Mouse (Mus musculus): ENCODE measurements around the gene Esam. TPM values are rescaled to one million over a fixed set of nuclear protein-coding genes. Genes with fewer than 3 reads are reported as not detected.

The Esam gene
- polyA plus RNA-seq, 1 experiment, result 34.7 TPM

- DNase-seq (ENCODE audit: low read depth), result no peak
Observed at GRCm38 (mm10) chr9:37512097-37512496, 15.8 kb upstream of the Esam start.

GRCm38 (mm10) chr9:37514456-37514855, 13.4 kb upstream of the Esam start:
- no peak for DNase-seq (ENCODE audit: low read depth)
- TF ChIP-seq POLR2A (IDR thresholded peaks at IDR 0.05; ENCODE audit: borderline replicate concordance, extremely low read depth, insufficient read depth, insufficient read length, poor library complexity, severe bottlenecking) (no peak), CTCF (IDR thresholded peaks at IDR 0.05; ENCODE audit: borderline replicate concordance, extremely low read depth, insufficient read depth, insufficient read length) (no peak)

More at GRCm38 (mm10) chr9:37512097-37512496, 15.8 kb upstream of the Esam start:
- TF ChIP-seq CTCF (IDR thresholded peaks at IDR 0.05; ENCODE audit: borderline replicate concordance, extremely low read depth, insufficient read depth, insufficient read length), result peak; percentile 20; the same call in 1 of the 2 replicates
- TF ChIP-seq POLR2A (IDR thresholded peaks at IDR 0.05; ENCODE audit: borderline replicate concordance, extremely low read depth, insufficient read depth, insufficient read length, poor library complexity, severe bottlenecking), result no peak

- TF ChIP-seq POLR2A (IDR thresholded peaks at IDR 0.05; ENCODE audit: borderline replicate concordance, extremely low read depth, insufficient read depth, insufficient read length, poor library complexity, severe bottlenecking) (no peak), CTCF (IDR thresholded peaks at IDR 0.05; ENCODE audit: borderline replicate concordance, extremely low read depth, insufficient read depth, insufficient read length) (no peak)
- no peak for DNase-seq (ENCODE audit: low read depth)
Observed at GRCm38 (mm10) chr9:37517467-37517866, 10.4 kb upstream of the Esam start.

GRCm38 (mm10) chr9:37518991-37519390, 8.9 kb upstream of the Esam start:
- TF ChIP-seq POLR2A (IDR thresholded peaks at IDR 0.05; ENCODE audit: borderline replicate concordance, extremely low read depth, insufficient read depth, insufficient read length, poor library complexity, severe bottlenecking), result no peak
- no peak for TF ChIP-seq CTCF (IDR thresholded peaks at IDR 0.05; ENCODE audit: borderline replicate concordance, extremely low read depth, insufficient read depth, insufficient read length)
- DNase-seq (ENCODE audit: low read depth), result peak; percentile 28

GRCm38 (mm10) chr9:37519995-37520394, 7.9 kb upstream of the Esam start:
- DNase-seq (ENCODE audit: low read depth), result no peak
- no peak for TF ChIP-seq POLR2A (IDR thresholded peaks at IDR 0.05; ENCODE audit: borderline replicate concordance, extremely low read depth, insufficient read depth, insufficient read length, poor library complexity, severe bottlenecking)

- DNase-seq (ENCODE audit: low read depth), result no peak
Observed at GRCm38 (mm10) chr9:37525461-37525860, 2.4 kb upstream of the Esam start.

GRCm38 (mm10) chr9:37526443-37527395, 1.2 kb upstream of the Esam start:
- no peak for DNase-seq (ENCODE audit: low read depth)

More at GRCm38 (mm10) chr9:37525461-37525860, 2.4 kb upstream of the Esam start:
- no peak for TF ChIP-seq POLR2A (IDR thresholded peaks at IDR 0.05; ENCODE audit: borderline replicate concordance, extremely low read depth, insufficient read depth, insufficient read length, poor library complexity, severe bottlenecking)
- no peak for TF ChIP-seq CTCF (IDR thresholded peaks at IDR 0.05; ENCODE audit: borderline replicate concordance, extremely low read depth, insufficient read depth, insufficient read length)

GRCm38 (mm10) chr9:37528225-37528970, 520 bp downstream of the Esam start:
- DNase-seq (ENCODE audit: low read depth), result no peak
- TF ChIP-seq POLR2A (IDR thresholded peaks at IDR 0.05; ENCODE audit: borderline replicate concordance, extremely low read depth, insufficient read depth, insufficient read length, poor library complexity, severe bottlenecking) (no peak), CTCF (IDR thresholded peaks at IDR 0.05; ENCODE audit: borderline replicate concordance, extremely low read depth, insufficient read depth, insufficient read length) (no peak)

More at GRCm38 (mm10) chr9:37526443-37527395, 1.2 kb upstream of the Esam start:
- peak; percentile 32; the same call in 1 of the 2 replicates for TF ChIP-seq CTCF (IDR thresholded peaks at IDR 0.05; ENCODE audit: borderline replicate concordance, extremely low read depth, insufficient read depth, insufficient read length)
- no peak for TF ChIP-seq POLR2A (IDR thresholded peaks at IDR 0.05; ENCODE audit: borderline replicate concordance, extremely low read depth, insufficient read depth, insufficient read length, poor library complexity, severe bottlenecking)

GRCm38 (mm10) chr9:37530031-37530887, 2.4 kb downstream of the Esam start:
- TF ChIP-seq CTCF (IDR thresholded peaks at IDR 0.05; ENCODE audit: borderline replicate concordance, extremely low read depth, insufficient read depth, insufficient read length) (peak; percentile 33; the same call in 1 of the 2 replicates), POLR2A (IDR thresholded peaks at IDR 0.05; ENCODE audit: borderline replicate concordance, extremely low read depth, insufficient read depth, insufficient read length, poor library complexity, severe bottlenecking) (no peak)

GRCm38 (mm10) chr9:37530888-37531705, 3.2 kb downstream of the Esam start:
- TF ChIP-seq POLR2A (IDR thresholded peaks at IDR 0.05; ENCODE audit: borderline replicate concordance, extremely low read depth, insufficient read depth, insufficient read length, poor library complexity, severe bottlenecking), result no peak
- TF ChIP-seq CTCF (IDR thresholded peaks at IDR 0.05; ENCODE audit: borderline replicate concordance, extremely low read depth, insufficient read depth, insufficient read length), result peak; percentile 52
- peak; percentile 74 for DNase-seq (ENCODE audit: low read depth)

More at GRCm38 (mm10) chr9:37530031-37530887, 2.4 kb downstream of the Esam start:
- DNase-seq (ENCODE audit: low read depth), result peak; percentile 49

Measured in brain, embryonic 14.5 days (tissue).